ENCODE assay signal across 14 mouse cellular contexts in the genomic region with DNA sequence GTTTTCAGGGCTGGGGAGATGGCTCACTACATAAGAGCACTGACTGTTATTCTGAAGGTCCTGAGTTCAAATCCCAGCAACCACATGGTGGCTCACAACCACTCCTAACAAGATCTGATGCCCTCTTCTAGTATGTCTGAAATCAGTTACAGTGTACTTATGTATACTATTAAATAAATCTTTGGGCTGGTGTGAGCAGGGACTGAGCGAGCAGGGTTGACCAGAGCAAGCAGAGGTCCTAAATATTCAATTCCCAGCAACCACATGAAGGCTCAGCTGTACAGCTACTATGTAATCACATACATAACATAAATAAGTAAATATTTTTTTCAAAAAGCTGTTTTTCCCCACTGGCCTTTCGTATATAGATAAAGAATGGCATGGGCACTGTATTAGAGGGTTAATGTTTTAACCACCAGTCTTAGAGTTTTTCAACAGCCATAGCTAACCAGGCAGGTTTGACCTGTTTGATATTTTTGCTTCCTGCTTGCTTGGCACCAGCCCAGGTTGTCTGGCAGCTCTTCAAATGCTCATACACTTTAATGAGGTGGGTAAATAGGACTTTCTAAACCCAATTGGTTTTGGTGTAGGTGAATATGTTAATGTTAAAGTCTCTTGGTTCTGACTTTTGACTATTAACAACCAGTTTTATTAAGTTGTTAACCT.
DNase-seq lines count a peak whose midpoint lies in the region; ATAC-seq lines count a peak whose summit lies in the region.
"Had no signal": no experiment of that assay in that cellular context is flagged by ENCODE, and none has a peak within 500 bp of the region (broad histone marks: within the 10 kb centered on the region; RNA-seq: fewer than 3 reads in every experiment).

No protein-coding gene starts in this region.

- ATAC-seq in kidney, embryonic 14.5 days (ENCODE audit: low FRiP score, low TSS enrichment): peak; percentile 69; the same call in 1 of the 2 replicates
- peak; percentile 89 for ATAC-seq in lung, embryonic 16.5 days (ENCODE audit: low read depth)
- ATAC-seq: hindbrain, postnatal 0 days had no signal

- H3K4me1 ChIP-seq in kidney, embryonic 14.5 days (ENCODE audit: control insufficient read depth, insufficient read depth, low read length): no peaks in the 10 kb centered on the region
- H3K4me1 ChIP-seq in lung, embryonic 16.5 days (replicated peaks; ENCODE audit: control insufficient read depth, insufficient read depth, low read length): no peaks in the 10 kb centered on the region
- H3K4me1 ChIP-seq: heart, embryonic 13.5 days had no signal

- no peak overlapping the region for H3K4me2 ChIP-seq in kidney, embryonic 14.5 days (replicated peaks; ENCODE audit: low read depth, low read length)
- H3K4me2 ChIP-seq in lung, embryonic 16.5 days (ENCODE audit: low read depth, low read length): no peak overlapping the region
- H3K4me2 ChIP-seq: heart, embryonic 13.5 days had no signal

- H3K4me3 ChIP-seq in kidney, embryonic 14.5 days (ENCODE audit: low read length): no peak overlapping the region
- H3K4me3 ChIP-seq in lung, embryonic 16.5 days (ENCODE audit: low read length): no peak overlapping the region
- H3K4me3 ChIP-seq: heart, embryonic 13.5 days had no signal

- H3K9ac ChIP-seq in kidney, embryonic 14.5 days (ENCODE audit: low read depth, low read length): no peak overlapping the region
- H3K9ac ChIP-seq in lung, embryonic 16.5 days (ENCODE audit: low read length): no peak overlapping the region
- H3K9ac ChIP-seq: heart, embryonic 13.5 days had no signal

- peak; percentile 31 to 36 for DNase-seq in cerebellum, postnatal 36 days
- DNase-seq in cerebellum, postnatal 4 days (ENCODE audit: low spot score in 2 of 2): no peak
- DNase-seq in testis, postnatal 14 days (ENCODE audit: low spot score): peak; percentile 5
- DNase-seq in gastrocnemius, adult 8-10 months (ENCODE audit: low spot score in 2 of 2): no peak
- no peak for DNase-seq in adrenal gland, adult (ENCODE audit: inconsistent age in 2 of 2, low spot score in 1 of 2)
- no peak for DNase-seq in retina, embryonic 14.5 days (ENCODE audit: low spot score)
- DNase-seq: adrenal gland, postnatal 14 days; cerebellum, adult 11-12 months; right cerebral cortex, postnatal 4 days; thymus, postnatal 25 days had no signal

- H3K27me3 ChIP-seq in kidney, embryonic 14.5 days (ENCODE audit: control insufficient read depth, insufficient read depth, low read length): no peaks in the 10 kb centered on the region
- H3K27me3 ChIP-seq in lung, embryonic 16.5 days (ENCODE audit: control insufficient read depth, insufficient read depth, low read depth, low read length): no peaks in the 10 kb centered on the region
- H3K27me3 ChIP-seq: heart, embryonic 13.5 days had no signal

- H3K9me3 ChIP-seq in kidney, embryonic 14.5 days (ENCODE audit: control insufficient read depth, low read length): no peaks in the 10 kb centered on the region
- no peaks in the 10 kb centered on the region for H3K9me3 ChIP-seq in lung, embryonic 16.5 days (ENCODE audit: control insufficient read depth, low read length)
- H3K9me3 ChIP-seq: heart, embryonic 13.5 days had no signal

- WGBS in kidney, embryonic 14.5 days: 69% methylated on average over 2 of the region's 2 CpGs
- WGBS in lung, embryonic 16.5 days: 50% methylated on average over 2 of the region's 2 CpGs

- H3K36me3 ChIP-seq in kidney, embryonic 14.5 days (ENCODE audit: control insufficient read depth, insufficient read depth, low read length): no peaks in the 10 kb centered on the region
- H3K36me3 ChIP-seq in lung, embryonic 16.5 days (ENCODE audit: control insufficient read depth, insufficient read depth, low read length): no peaks in the 10 kb centered on the region
- H3K36me3 ChIP-seq: heart, embryonic 13.5 days had no signal

- H3K27ac ChIP-seq in kidney, embryonic 14.5 days (ENCODE audit: low read depth, low read length): no peak overlapping the region
- peak overlapping the region; percentile 43; the same call in 1 of the 2 replicates for H3K27ac ChIP-seq in lung, embryonic 16.5 days (ENCODE audit: low read length)
- H3K27ac ChIP-seq: heart, embryonic 13.5 days; hindbrain, postnatal 0 days had no signal

Comparison
In these comparisons a context has a peak if more than half of its experiments do, and no peak if none do; other contexts are left out.
1. DNase-seq: peak in cerebellum, postnatal 36 days (2 of 2) and testis, postnatal 14 days (single experiment); none in cerebellum, postnatal 4 days (0 of 2), gastrocnemius, adult 8-10 months (0 of 2), adrenal gland, adult (0 of 2) and retina, embryonic 14.5 days (single experiment).